Comparison of ENCODE assay signal across 32 mouse cellular contexts in the genomic region with DNA sequence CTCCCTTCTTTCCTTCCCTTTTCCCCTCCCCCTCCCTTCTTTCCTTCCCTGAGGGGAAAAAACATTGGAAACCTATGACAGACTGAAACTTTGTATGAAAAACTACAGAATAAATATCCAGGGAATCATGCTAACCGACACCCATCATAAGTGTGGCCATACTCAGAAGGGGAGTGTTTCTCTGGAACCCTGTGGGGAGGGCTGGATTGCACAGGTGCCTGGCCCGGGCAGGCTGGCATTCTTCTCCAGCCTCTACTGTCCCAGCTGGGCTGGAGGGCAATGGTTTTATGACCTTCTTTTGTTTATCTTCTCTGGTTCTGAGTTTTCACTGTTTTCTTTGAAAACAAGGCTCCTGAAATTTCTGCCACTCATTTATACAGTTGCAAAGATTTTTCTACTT.
"Had no signal": no experiment of that assay in that cellular context is flagged by ENCODE, and none has a peak within 500 bp of the region (broad histone marks: within the 10 kb centered on the region; RNA-seq: fewer than 3 reads in every experiment).

No protein-coding gene starts in this region.

- H3K9ac ChIP-seq: limb, embryonic 12.5 days; limb, embryonic 13.5 days; limb, embryonic 15.5 days; liver, embryonic 12.5 days; liver, embryonic 13.5 days; liver, embryonic 14.5 days; liver, embryonic 15.5 days; liver, postnatal 0 days; lung, embryonic 14.5 days; lung, embryonic 15.5 days; midbrain, embryonic 12.5 days; midbrain, embryonic 13.5 days; midbrain, embryonic 15.5 days; neural tube, embryonic 12.5 days; neural tube, embryonic 13.5 days had no signal

- H3K4me1 ChIP-seq: limb, embryonic 10.5 days; limb, embryonic 12.5 days; limb, embryonic 13.5 days; limb, embryonic 15.5 days; liver, embryonic 12.5 days; liver, embryonic 13.5 days; liver, embryonic 15.5 days; lung, embryonic 15.5 days; megakaryocyte, embryonic 14.5 days; midbrain, embryonic 12.5 days; neural tube, embryonic 12.5 days had no signal

- DNase-seq: left cerebral cortex, postnatal 4 days; liver; liver, embryonic 13.5 days; liver, postnatal 0 days; lung, adult 18-20 months; lung, adult 2 months; lung, embryonic 14.5 days; lung, postnatal 10 days; lung, postnatal 14 days; lung, postnatal 36 days; lung, postnatal 4 days; midbrain, embryonic 14.5 days had no signal

- H3K36me3 ChIP-seq: limb, embryonic 10.5 days; limb, embryonic 12.5 days; limb, embryonic 13.5 days; limb, embryonic 15.5 days; liver, embryonic 12.5 days; liver, embryonic 13.5 days; liver, embryonic 15.5 days; lung, embryonic 15.5 days; midbrain, embryonic 10.5 days; midbrain, embryonic 12.5 days; midbrain, embryonic 13.5 days; midbrain, embryonic 15.5 days; neural tube, embryonic 12.5 days; neural tube, embryonic 13.5 days had no signal

- H3K9me3 ChIP-seq: limb, embryonic 10.5 days; limb, embryonic 12.5 days; limb, embryonic 13.5 days; limb, embryonic 15.5 days; liver, embryonic 12.5 days; liver, embryonic 13.5 days; liver, embryonic 15.5 days; lung, embryonic 15.5 days; midbrain, embryonic 10.5 days; midbrain, embryonic 12.5 days; midbrain, embryonic 13.5 days; midbrain, embryonic 15.5 days; neural tube, embryonic 12.5 days; neural tube, embryonic 13.5 days had no signal

- H3K27me3 ChIP-seq: limb, embryonic 15.5 days; liver, embryonic 12.5 days; liver, embryonic 13.5 days; liver, embryonic 15.5 days; lung, embryonic 15.5 days; megakaryocyte, embryonic 14.5 days; midbrain, embryonic 12.5 days; midbrain, embryonic 13.5 days; midbrain, embryonic 15.5 days; neural tube, embryonic 12.5 days; neural tube, embryonic 13.5 days had no signal

- ATAC-seq: liver, embryonic 12.5 days; liver, postnatal 0 days; lung, postnatal 0 days had no signal

- H3K4me3 ChIP-seq: limb, embryonic 10.5 days; limb, embryonic 12.5 days; limb, embryonic 13.5 days; limb, embryonic 15.5 days; liver, embryonic 12.5 days; liver, embryonic 13.5 days; liver, embryonic 15.5 days; lung, embryonic 15.5 days; megakaryocyte, embryonic 14.5 days; midbrain, embryonic 10.5 days; midbrain, embryonic 12.5 days; midbrain, embryonic 13.5 days; midbrain, embryonic 15.5 days; myocyte; neural tube, embryonic 12.5 days; neural tube, embryonic 13.5 days had no signal

- H3K27ac ChIP-seq: limb, embryonic 10.5 days; limb, embryonic 12.5 days; limb, embryonic 13.5 days; limb, embryonic 15.5 days; liver, embryonic 12.5 days; liver, embryonic 13.5 days; liver, embryonic 14.5 days; liver, embryonic 15.5 days; lung, embryonic 15.5 days; macrophage; midbrain, embryonic 10.5 days; midbrain, embryonic 12.5 days; midbrain, embryonic 13.5 days; midbrain, embryonic 15.5 days; neural tube, embryonic 12.5 days had no signal

- H3K4me2 ChIP-seq: limb, embryonic 12.5 days; limb, embryonic 13.5 days; limb, embryonic 15.5 days; liver, embryonic 11.5 days; liver, embryonic 12.5 days; liver, embryonic 13.5 days; liver, embryonic 15.5 days; lung, embryonic 14.5 days; lung, embryonic 15.5 days; midbrain, embryonic 11.5 days; midbrain, embryonic 12.5 days; midbrain, embryonic 13.5 days; midbrain, embryonic 15.5 days; neural tube, embryonic 12.5 days; neural tube, embryonic 13.5 days had no signal
